Mouse (Mus musculus): ENCODE measurements at regions not wholly inside any gene's neighbourhood (a gene's known extent, or its start where the extent isn't known, plus 50 kb on each side); places are given as distances from the start of the nearest gene placed in this dataset.
"Not testable (repeated sequence)": the region's sequence is repeated elsewhere in the genome, so short reads cannot be mapped to it uniquely, and the experiment has no call there.

GRCm38 (mm10) chr14:104789346-104789745 is 266.9 kb upstream of the Rnf219 start:
- Histone ChIP-seq H3K27me3 (replicated peaks; ENCODE audit: insufficient read depth, low read length) (no peaks in the 10 kb centered on the region), H3K4me3 (ENCODE audit: low read depth, low read length) (no peak overlapping the region), H3K27ac (ENCODE audit: low read length) (no peak overlapping the region), H3K36me3 (ENCODE audit: insufficient read depth, low read length) (no peaks in the 10 kb centered on the region), H3K4me2 (replicated peaks; ENCODE audit: low read depth, low read length) (no peak overlapping the region), H3K9ac (replicated peaks; ENCODE audit: low read depth) (no peak overlapping the region), H3K4me1 (ENCODE audit: insufficient read depth, low read depth, low read length) (no peaks in the 10 kb centered on the region), H3K9me3 (ENCODE audit: low read length) (no peaks in the 10 kb centered on the region)
- TF ChIP-seq EP300 (IDR thresholded peaks at IDR 0.05): no peak
- no peak for TF ChIP-seq CTCF (IDR thresholded peaks at IDR 0.05)
- no peak for DNase-seq (ENCODE audit: low spot score)
- WGBS: 60% methylated on average over 3 of the region's 3 CpGs
- no peak for ATAC-seq

- TF ChIP-seq EP300 (IDR thresholded peaks at IDR 0.05): no peak
- ATAC-seq (no peak), DNase-seq (ENCODE audit: low spot score) (no peak)
- H3K9ac ChIP-seq (replicated peaks; ENCODE audit: low read depth): no peak overlapping the region
- no peak overlapping the region for H3K4me3 ChIP-seq (ENCODE audit: low read depth, low read length)
- no peak overlapping the region for H3K4me2 ChIP-seq (replicated peaks; ENCODE audit: low read depth, low read length)
- H3K27me3 ChIP-seq (replicated peaks; ENCODE audit: insufficient read depth, low read length): no peaks in the 10 kb centered on the region
- H3K27ac ChIP-seq (ENCODE audit: low read length): no peak overlapping the region
- whole genome bisulfite sequencing: 39% methylated on average over 12 of the region's 12 CpGs
- H3K4me1 ChIP-seq (ENCODE audit: insufficient read depth, low read depth, low read length): no peaks in the 10 kb centered on the region
- H3K9me3 ChIP-seq (ENCODE audit: low read length): no peaks in the 10 kb centered on the region
- no peaks in the 10 kb centered on the region for H3K36me3 ChIP-seq (ENCODE audit: insufficient read depth, low read length)
These were observed 262.6 kb upstream of the Rnf219 start for GRCm38 (mm10) chr14:104785066-104785465.

GRCm38 (mm10) chr14:104769938-104770337 is 247.5 kb upstream of the Rnf219 start:
- Histone ChIP-seq H3K36me3 (ENCODE audit: insufficient read depth, low read length) (no peaks in the 10 kb centered on the region), H3K4me2 (replicated peaks; ENCODE audit: low read depth, low read length) (no peak overlapping the region), H3K4me1 (ENCODE audit: insufficient read depth, low read depth, low read length) (no peaks in the 10 kb centered on the region), H3K27ac (ENCODE audit: low read length) (no peak overlapping the region), H3K9ac (replicated peaks; ENCODE audit: low read depth) (no peak overlapping the region), H3K27me3 (replicated peaks; ENCODE audit: insufficient read depth, low read length) (no peaks in the 10 kb centered on the region), H3K4me3 (ENCODE audit: low read depth, low read length) (no peak overlapping the region), H3K9me3 (ENCODE audit: low read length) (no peaks in the 10 kb centered on the region)
- no peak for TF ChIP-seq CTCF (IDR thresholded peaks at IDR 0.05)
- TF ChIP-seq EP300 (IDR thresholded peaks at IDR 0.05): no peak
- ATAC-seq (no peak), DNase-seq (ENCODE audit: low spot score) (no peak)
- 46% methylated on average over 4 of the region's 4 CpGs for WGBS

GRCm38 (mm10) chr14:104734213-104734612 is 211.8 kb upstream of the Rnf219 start:
- TF ChIP-seq CTCF (IDR thresholded peaks at IDR 0.05) (no peak), EP300 (IDR thresholded peaks at IDR 0.05) (no peak)
- no peak overlapping the region for H3K4me2 ChIP-seq (replicated peaks; ENCODE audit: low read depth, low read length)
- no peak overlapping the region for H3K9ac ChIP-seq (replicated peaks; ENCODE audit: low read depth)
- no peak overlapping the region for H3K4me3 ChIP-seq (ENCODE audit: low read depth, low read length)
- H3K27me3 ChIP-seq (replicated peaks; ENCODE audit: insufficient read depth, low read length): no peaks in the 10 kb centered on the region
- 27% methylated on average over 3 of the region's 3 CpGs for WGBS
- no peak for ATAC-seq
- no peaks in the 10 kb centered on the region for H3K9me3 ChIP-seq (ENCODE audit: low read length)
- no peaks in the 10 kb centered on the region for H3K4me1 ChIP-seq (ENCODE audit: insufficient read depth, low read depth, low read length)
- no peak overlapping the region for H3K27ac ChIP-seq (ENCODE audit: low read length)
- DNase-seq (ENCODE audit: low spot score): no peak
- no peaks in the 10 kb centered on the region for H3K36me3 ChIP-seq (ENCODE audit: insufficient read depth, low read length)

- Histone ChIP-seq H3K4me3 (ENCODE audit: low read depth, low read length) (no peak overlapping the region), H3K36me3 (ENCODE audit: insufficient read depth, low read length) (no peaks in the 10 kb centered on the region), H3K9me3 (ENCODE audit: low read length) (no peaks in the 10 kb centered on the region), H3K27ac (ENCODE audit: low read length) (no peak overlapping the region), H3K4me2 (replicated peaks; ENCODE audit: low read depth, low read length) (no peak overlapping the region), H3K27me3 (replicated peaks; ENCODE audit: insufficient read depth, low read length) (no peaks in the 10 kb centered on the region), H3K9ac (replicated peaks; ENCODE audit: low read depth) (no peak overlapping the region), H3K4me1 (ENCODE audit: insufficient read depth, low read depth, low read length) (no peaks in the 10 kb centered on the region)
- TF ChIP-seq CTCF (IDR thresholded peaks at IDR 0.05) (no peak), EP300 (IDR thresholded peaks at IDR 0.05) (no peak)
- DNase-seq (ENCODE audit: low spot score) (no peak), ATAC-seq (no peak)
- WGBS: 43% methylated on average over 1 of the region's 1 CpGs
These were observed 209.6 kb upstream of the Rnf219 start for GRCm38 (mm10) chr14:104732036-104732435.

- no peak for DNase-seq (ENCODE audit: low spot score)
- Histone ChIP-seq H3K27me3 (replicated peaks; ENCODE audit: insufficient read depth, low read length) (no peaks in the 10 kb centered on the region), H3K36me3 (ENCODE audit: insufficient read depth, low read length) (no peaks in the 10 kb centered on the region), H3K27ac (ENCODE audit: low read length) (no peak overlapping the region), H3K4me1 (ENCODE audit: insufficient read depth, low read depth, low read length) (no peaks in the 10 kb centered on the region), H3K9ac (replicated peaks; ENCODE audit: low read depth) (no peak overlapping the region), H3K9me3 (ENCODE audit: low read length) (no peaks in the 10 kb centered on the region), H3K4me2 (replicated peaks; ENCODE audit: low read depth, low read length) (no peak overlapping the region), H3K4me3 (ENCODE audit: low read depth, low read length) (no peak overlapping the region)
- 39% methylated on average over 3 of the region's 3 CpGs for WGBS
- TF ChIP-seq CTCF (IDR thresholded peaks at IDR 0.05): no peak
- TF ChIP-seq EP300 (IDR thresholded peaks at IDR 0.05): no peak
- ATAC-seq: no peak
These were observed 209.0 kb upstream of the Rnf219 start for GRCm38 (mm10) chr14:104731319-104731995.

GRCm38 (mm10) chr14:104715651-104716050 is 193.2 kb upstream of the Rnf219 start:
- not testable (repeated sequence) for H3K36me3 ChIP-seq (ENCODE audit: insufficient read depth, low read length); H3K27ac ChIP-seq (ENCODE audit: low read length); H3K4me2 ChIP-seq (replicated peaks; ENCODE audit: low read depth, low read length); H3K4me1 ChIP-seq (ENCODE audit: insufficient read depth, low read depth, low read length); H3K9me3 ChIP-seq (ENCODE audit: low read length); H3K27me3 ChIP-seq (replicated peaks; ENCODE audit: insufficient read depth, low read length); H3K9ac ChIP-seq (replicated peaks; ENCODE audit: low read depth); H3K4me3 ChIP-seq (ENCODE audit: low read depth, low read length); ATAC-seq; DNase-seq (ENCODE audit: low spot score)
- 90% methylated on average over 19 of the region's 24 CpGs for WGBS
